Mouse (Mus musculus): ENCODE results near the gene Gpr183. TPM values are rescaled to one million over a fixed set of nuclear protein-coding genes. Genes with fewer than 3 reads are reported as not detected.

The Gpr183 gene
- polyA plus RNA-seq, 1 experiment: not detected

DNA sequence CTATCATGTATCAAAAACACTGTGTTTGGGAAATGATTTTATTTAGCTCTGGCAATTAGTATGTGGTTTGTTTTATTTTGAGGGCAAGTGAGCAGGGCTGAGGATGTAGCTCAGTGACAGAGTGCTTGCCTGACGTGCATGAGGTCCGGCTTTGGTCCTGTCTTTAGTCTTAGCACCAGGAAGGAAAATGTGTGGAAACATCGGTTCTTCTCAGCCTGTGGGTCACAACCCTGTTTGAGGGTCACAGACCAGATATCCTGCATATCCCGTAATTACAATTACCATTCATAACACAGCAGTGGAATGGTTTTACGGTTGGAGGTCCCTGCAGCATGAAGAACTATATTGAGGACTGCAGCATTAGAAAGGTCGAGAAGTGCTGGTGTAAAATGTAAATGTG, 21.0 kb upstream of the Gpr183 start:
- no peaks in the 10 kb centered on the region for H3K4me1 ChIP-seq (ENCODE audit: control insufficient read depth, insufficient read depth, low read length)
- no peaks in the 10 kb centered on the region for H3K9me3 ChIP-seq (replicated peaks; ENCODE audit: control insufficient read depth, insufficient read depth, low read length, poor library complexity, severe bottlenecking)
- no peaks in the 10 kb centered on the region for H3K36me3 ChIP-seq (ENCODE audit: control insufficient read depth, insufficient read depth, low read length, poor library complexity, severe bottlenecking)
- H3K4me3 ChIP-seq (ENCODE audit: low read depth, low read length): no peak overlapping the region
- no peak for TF ChIP-seq POLR2A (IDR thresholded peaks at IDR 0.05; ENCODE audit: insufficient read depth, low read length)
- no peak for TF ChIP-seq EP300 (IDR thresholded peaks at IDR 0.05; ENCODE audit: insufficient read depth, low read depth, low read length)
- no peak for TF ChIP-seq CTCF (IDR thresholded peaks at IDR 0.05; ENCODE audit: low read depth, low read length)
- H3K9ac ChIP-seq (ENCODE audit: low read depth, poor library complexity, severe bottlenecking): no peak overlapping the region
- H3K27ac ChIP-seq (ENCODE audit: insufficient read depth, low read length): no peak overlapping the region
- H3K27me3 ChIP-seq (ENCODE audit: control insufficient read depth, insufficient read depth, low read length, poor library complexity, severe bottlenecking): no peaks in the 10 kb centered on the region

DNA sequence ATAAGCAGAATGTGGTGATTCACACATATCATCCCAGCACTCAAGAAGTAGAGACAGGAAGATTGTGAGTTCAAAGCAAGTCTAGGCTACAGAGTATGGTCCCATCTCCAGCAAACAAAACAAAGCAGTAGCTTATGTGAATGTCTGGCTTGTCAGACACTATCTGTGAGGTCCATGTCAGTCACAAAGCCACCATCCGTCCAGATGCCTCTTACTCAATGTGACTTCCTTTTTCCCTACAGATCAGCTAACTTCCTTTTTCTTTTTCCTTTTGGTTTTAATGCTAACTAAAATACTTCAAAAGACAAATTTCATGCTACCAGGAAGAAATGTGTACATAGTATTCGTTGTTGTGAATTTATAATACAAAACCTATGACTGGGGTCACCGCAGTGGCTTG, 20.5 kb upstream of the Gpr183 start:
- Histone ChIP-seq H3K27me3 (ENCODE audit: control insufficient read depth, insufficient read depth, low read length, poor library complexity, severe bottlenecking) (no peaks in the 10 kb centered on the region), H3K4me1 (ENCODE audit: control insufficient read depth, insufficient read depth, low read length) (no peaks in the 10 kb centered on the region), H3K27ac (ENCODE audit: insufficient read depth, low read length) (no peak overlapping the region), H3K9ac (ENCODE audit: low read depth, poor library complexity, severe bottlenecking) (no peak overlapping the region), H3K4me3 (ENCODE audit: low read depth, low read length) (no peak overlapping the region), H3K9me3 (replicated peaks; ENCODE audit: control insufficient read depth, insufficient read depth, low read length, poor library complexity, severe bottlenecking) (no peaks in the 10 kb centered on the region), H3K36me3 (ENCODE audit: control insufficient read depth, insufficient read depth, low read length, poor library complexity, severe bottlenecking) (no peaks in the 10 kb centered on the region)
- TF ChIP-seq EP300 (IDR thresholded peaks at IDR 0.05; ENCODE audit: insufficient read depth, low read depth, low read length) (no peak), CTCF (IDR thresholded peaks at IDR 0.05; ENCODE audit: low read depth, low read length) (no peak), POLR2A (IDR thresholded peaks at IDR 0.05; ENCODE audit: insufficient read depth, low read length) (no peak)

GRCm38 (mm10) chr14:121983009-121983933, 18.3 kb upstream of the Gpr183 start:
- H3K9me3 ChIP-seq (replicated peaks; ENCODE audit: control insufficient read depth, insufficient read depth, low read length, poor library complexity, severe bottlenecking): no peaks in the 10 kb centered on the region
- no peaks in the 10 kb centered on the region for H3K36me3 ChIP-seq (ENCODE audit: control insufficient read depth, insufficient read depth, low read length, poor library complexity, severe bottlenecking)
- H3K27me3 ChIP-seq (ENCODE audit: control insufficient read depth, insufficient read depth, low read length, poor library complexity, severe bottlenecking): no peaks in the 10 kb centered on the region
- no peak overlapping the region for H3K9ac ChIP-seq (ENCODE audit: low read depth, poor library complexity, severe bottlenecking)
- H3K4me1 ChIP-seq (ENCODE audit: control insufficient read depth, insufficient read depth, low read length): no peaks in the 10 kb centered on the region
- TF ChIP-seq POLR2A (IDR thresholded peaks at IDR 0.05; ENCODE audit: insufficient read depth, low read length): no peak
- no peak for TF ChIP-seq EP300 (IDR thresholded peaks at IDR 0.05; ENCODE audit: insufficient read depth, low read depth, low read length)
- no peak for TF ChIP-seq CTCF (IDR thresholded peaks at IDR 0.05; ENCODE audit: low read depth, low read length)
- H3K4me3 ChIP-seq (ENCODE audit: low read depth, low read length): no peak overlapping the region
- H3K27ac ChIP-seq (ENCODE audit: insufficient read depth, low read length): no peak overlapping the region

DNA sequence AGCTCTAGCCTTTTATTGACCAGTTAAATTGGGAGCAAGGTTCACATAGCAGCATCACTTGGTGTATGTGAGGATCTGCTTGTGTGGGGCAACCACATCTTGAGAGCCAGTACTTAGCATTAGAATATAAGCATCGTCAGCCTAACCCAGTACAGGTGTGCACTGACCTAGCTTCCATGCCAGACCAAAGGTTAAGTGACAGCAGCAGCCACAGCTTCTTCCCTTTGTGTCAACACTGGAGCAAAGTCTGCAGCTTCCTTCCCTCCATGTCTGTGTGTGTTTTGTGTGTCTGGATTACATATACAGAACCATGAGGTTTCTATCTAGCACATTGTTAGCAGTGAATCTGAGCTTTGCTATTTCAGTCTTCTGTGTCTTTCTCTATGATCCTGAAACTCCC, 16.5 kb upstream of the Gpr183 start:
- no peak overlapping the region for H3K4me3 ChIP-seq (ENCODE audit: low read depth, low read length)
- H3K27me3 ChIP-seq (ENCODE audit: control insufficient read depth, insufficient read depth, low read length, poor library complexity, severe bottlenecking): no peaks in the 10 kb centered on the region
- TF ChIP-seq EP300 (IDR thresholded peaks at IDR 0.05; ENCODE audit: insufficient read depth, low read depth, low read length) (no peak), POLR2A (IDR thresholded peaks at IDR 0.05; ENCODE audit: insufficient read depth, low read length) (no peak), CTCF (IDR thresholded peaks at IDR 0.05; ENCODE audit: low read depth, low read length) (no peak)
- H3K4me1 ChIP-seq (ENCODE audit: control insufficient read depth, insufficient read depth, low read length): no peaks in the 10 kb centered on the region
- no peak overlapping the region for H3K9ac ChIP-seq (ENCODE audit: low read depth, poor library complexity, severe bottlenecking)
- H3K9me3 ChIP-seq (replicated peaks; ENCODE audit: control insufficient read depth, insufficient read depth, low read length, poor library complexity, severe bottlenecking): no peaks in the 10 kb centered on the region
- H3K36me3 ChIP-seq (ENCODE audit: control insufficient read depth, insufficient read depth, low read length, poor library complexity, severe bottlenecking): no peaks in the 10 kb centered on the region
- H3K27ac ChIP-seq (ENCODE audit: insufficient read depth, low read length): no peak overlapping the region

DNA sequence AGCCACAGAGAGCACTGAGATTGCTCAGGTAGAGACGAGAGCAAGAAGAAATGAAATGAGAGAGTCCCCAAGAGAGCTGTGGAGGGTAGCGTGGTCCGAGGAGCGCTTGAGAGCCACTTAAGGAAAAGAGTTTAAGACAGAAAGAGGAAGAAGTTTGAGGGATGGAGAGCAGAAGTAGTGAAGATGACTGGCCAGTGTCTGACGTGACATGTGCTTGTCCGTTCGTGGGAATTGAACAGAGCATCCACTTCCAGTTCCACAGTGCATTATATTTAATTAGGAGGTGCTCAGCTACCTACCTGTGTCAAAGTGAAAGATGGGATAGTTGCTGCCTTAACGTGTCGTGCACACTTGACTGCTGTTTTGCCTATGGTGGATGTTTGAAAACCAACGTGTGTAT, 8.1 kb upstream of the Gpr183 start:
- Histone ChIP-seq H3K4me3 (ENCODE audit: low read depth, low read length) (no peak overlapping the region), H3K9ac (ENCODE audit: low read depth, poor library complexity, severe bottlenecking) (no peak overlapping the region), H3K27me3 (ENCODE audit: control insufficient read depth, insufficient read depth, low read length, poor library complexity, severe bottlenecking) (no peaks in the 10 kb centered on the region), H3K4me1 (ENCODE audit: control insufficient read depth, insufficient read depth, low read length) (no peaks in the 10 kb centered on the region), H3K27ac (ENCODE audit: insufficient read depth, low read length) (no peak overlapping the region), H3K9me3 (replicated peaks; ENCODE audit: control insufficient read depth, insufficient read depth, low read length, poor library complexity, severe bottlenecking) (no peaks in the 10 kb centered on the region), H3K36me3 (ENCODE audit: control insufficient read depth, insufficient read depth, low read length, poor library complexity, severe bottlenecking) (no peaks in the 10 kb centered on the region)
- TF ChIP-seq CTCF (IDR thresholded peaks at IDR 0.05; ENCODE audit: low read depth, low read length): no peak
- TF ChIP-seq POLR2A (IDR thresholded peaks at IDR 0.05; ENCODE audit: insufficient read depth, low read length): no peak
- TF ChIP-seq EP300 (IDR thresholded peaks at IDR 0.05; ENCODE audit: insufficient read depth, low read depth, low read length): no peak

GRCm38 (mm10) chr14:121970402-121970801, 5.4 kb upstream of the Gpr183 start:
- no peaks in the 10 kb centered on the region for H3K36me3 ChIP-seq (ENCODE audit: control insufficient read depth, insufficient read depth, low read length, poor library complexity, severe bottlenecking)
- no peaks in the 10 kb centered on the region for H3K27me3 ChIP-seq (ENCODE audit: control insufficient read depth, insufficient read depth, low read length, poor library complexity, severe bottlenecking)

More at GRCm38 (mm10) chr14:121970402-121970801, 5.4 kb upstream of the Gpr183 start:
- H3K27ac ChIP-seq (ENCODE audit: insufficient read depth, low read length): no peak overlapping the region
- no peaks in the 10 kb centered on the region for H3K4me1 ChIP-seq (ENCODE audit: control insufficient read depth, insufficient read depth, low read length)
- no peaks in the 10 kb centered on the region for H3K9me3 ChIP-seq (replicated peaks; ENCODE audit: control insufficient read depth, insufficient read depth, low read length, poor library complexity, severe bottlenecking)
- TF ChIP-seq POLR2A (IDR thresholded peaks at IDR 0.05; ENCODE audit: insufficient read depth, low read length) (no peak), EP300 (IDR thresholded peaks at IDR 0.05; ENCODE audit: insufficient read depth, low read depth, low read length) (no peak), CTCF (IDR thresholded peaks at IDR 0.05; ENCODE audit: low read depth, low read length) (no peak)
- no peak overlapping the region for H3K9ac ChIP-seq (ENCODE audit: low read depth, poor library complexity, severe bottlenecking)
- H3K4me3 ChIP-seq (ENCODE audit: low read depth, low read length): no peak overlapping the region
